Mouse (Mus musculus): ENCODE measurements around the gene Slfn2. TPM values are rescaled to one million over a fixed set of nuclear protein-coding genes. Genes with fewer than 3 reads are reported as not detected.

Gene Slfn2
- total RNA-seq, 2 experiments from 2014 or later: 1.3 to 1.6 TPM

GRCm38 (mm10) chr11:83067982-83068694 lies 3.2 kb downstream of the Slfn2 start:
- intact Hi-C loops (cut with DNase I): no loop called here
- no peak for DNase-seq (ENCODE audit: low spot score in 2 of 2)

GRCm38 (mm10) chr11:83070321-83070970 lies 5.5 kb downstream of the Slfn2 start:
- DNase-seq (ENCODE audit: low spot score in 2 of 2): no peak
- intact Hi-C loops (cut with DNase I): no loop called here

- DNase-seq (ENCODE audit: low spot score in 2 of 2): peak in 1 of 2 experiments; percentile 26
- intact Hi-C loops (cut with DNase I): no loop called here
Observed at GRCm38 (mm10) chr11:83077714-83078422, 13.0 kb downstream of the Slfn2 start.

- intact Hi-C loops (cut with DNase I): no loop called here
- DNase-seq (ENCODE audit: low spot score in 2 of 2): no peak
Observed at GRCm38 (mm10) chr11:83078423-83079140, 13.7 kb downstream of the Slfn2 start.

DNA sequence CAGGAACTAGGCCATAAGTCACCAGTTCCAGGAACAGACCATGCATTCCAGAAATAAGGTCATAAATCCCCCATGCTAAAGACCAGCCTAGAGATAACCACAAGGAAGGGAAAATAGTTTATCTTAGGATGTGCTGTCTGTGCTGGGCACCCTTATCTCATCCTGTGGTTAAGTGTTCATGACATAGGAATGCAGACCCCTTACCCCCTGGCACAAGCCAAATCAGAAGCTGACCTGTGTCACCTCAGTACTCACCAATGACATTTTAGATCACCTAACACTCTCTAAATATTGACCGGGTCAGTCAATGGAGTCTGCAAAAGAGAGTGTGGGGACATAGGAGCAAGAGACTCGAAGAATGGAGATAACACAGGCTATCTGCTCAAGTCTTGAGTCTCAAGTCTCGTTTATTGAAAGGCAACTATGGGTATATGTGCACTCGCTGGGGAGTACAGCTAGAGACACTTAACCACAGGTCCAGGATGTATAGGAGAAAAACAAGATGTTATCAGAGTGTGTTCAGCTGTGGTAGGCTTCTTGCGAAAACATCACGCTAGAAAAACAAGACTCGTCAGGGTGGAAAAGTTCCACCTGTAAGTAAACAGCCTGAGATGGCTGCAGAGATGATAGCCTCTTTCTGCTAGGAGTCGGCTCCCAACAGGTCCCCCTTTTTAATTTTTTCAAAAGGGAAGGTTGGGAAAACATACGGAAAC lies 14.7 kb downstream of the Slfn2 start:
- intact Hi-C loops (cut with DNase I): no loop called here

GRCm38 (mm10) chr11:83082741-83083473 lies 18.0 kb downstream of the Slfn2 start:
- no peak for DNase-seq (ENCODE audit: low spot score in 2 of 2)
- intact Hi-C loops (cut with DNase I): no loop called here

More for the DNA sequence above, 14.7 kb downstream of the Slfn2 start:
- DNase-seq (ENCODE audit: low spot score in 2 of 2): no peak

GRCm38 (mm10) chr11:83084161-83084560 lies 19.2 kb downstream of the Slfn2 start:
- intact Hi-C loops (cut with DNase I): no loop called here

GRCm38 (mm10) chr11:83084761-83085160 lies 19.8 kb downstream of the Slfn2 start:
- intact Hi-C loops (cut with DNase I): no loop called here
- DNase-seq (ENCODE audit: low spot score in 2 of 2): no peak

More at GRCm38 (mm10) chr11:83084161-83084560, 19.2 kb downstream of the Slfn2 start:
- no peak for DNase-seq (ENCODE audit: low spot score in 2 of 2)

DNA sequence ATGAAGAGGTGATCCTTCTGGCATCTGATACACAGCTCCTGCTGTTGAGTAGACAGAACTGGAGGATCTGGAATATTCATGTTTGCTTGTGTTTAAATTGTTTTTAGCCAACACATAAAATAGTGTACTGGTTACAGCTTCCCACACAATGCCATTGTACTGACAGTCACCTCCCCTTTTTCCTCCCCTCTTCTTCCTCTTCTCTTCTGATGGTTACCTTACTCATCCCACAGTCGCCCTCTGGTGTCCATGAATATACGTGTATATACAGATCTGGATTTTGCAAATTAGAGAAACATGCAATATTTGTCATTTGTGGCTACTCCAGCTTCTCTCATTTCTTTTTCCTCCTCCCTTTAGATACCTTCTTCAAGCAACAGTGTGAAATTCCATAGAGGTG lies 50.2 kb downstream of the Slfn2 start:
- intact Hi-C loops (cut with DNase I): no loop called here
- peak; percentile 11 to 42 for DNase-seq (ENCODE audit: low spot score in 2 of 2)

- intact Hi-C loops (cut with DNase I): no loop called here
Observed at GRCm38 (mm10) chr11:83116597-83117227, 51.8 kb downstream of the Slfn2 start, which contains the start of gene Slfn1. Gene Slfn1, plus strand, starts transcription at chr11:83116849.

GRCm38 (mm10) chr11:83118056-83118455 lies 53.1 kb downstream of the Slfn2 start:
- DNase-seq (ENCODE audit: low spot score in 2 of 2): no peak
- intact Hi-C loops (cut with DNase I): no loop called here

More at GRCm38 (mm10) chr11:83116597-83117227, 51.8 kb downstream of the Slfn2 start, which contains the start of gene Slfn1:
- DNase-seq (ENCODE audit: low spot score in 2 of 2): no peak

Small RNA genes lying within 50 kb of the gene (microRNA-seq; reads per million reads assigned to microRNA genes)
- gene Gm27598: 0 reads per million in 2 experiments

Other genes starting within 250 kb of the Slfn2 start
- gene Rffl, start 193.9 kb upstream of the Slfn2 start, total RNA-seq (2021): 1 to 10 TPM; 8.6 to 9.7 TPM
- 10 to 100 TPM; 14.1 to 16.6 TPM for gene Rad51d, start 174.5 kb upstream of the Slfn2 start, total RNA-seq (2021)
- gene Fndc8, start 173.0 kb upstream of the Slfn2 start, total RNA-seq (2021): not detected
- 10 to 100 TPM; 32.3 to 32.8 TPM for gene Nle1, start 156.7 kb upstream of the Slfn2 start, total RNA-seq (2021)
- gene Unc45b, start 154.6 kb upstream of the Slfn2 start, total RNA-seq (2021): 1 to 10 TPM; 1.8 to 3.1 TPM
- gene Slfn5, start 113.8 kb upstream of the Slfn2 start, total RNA-seq (2021): 1 to 10 TPM; 4.4 to 4.5 TPM
- gene Slfn9, start 73.3 kb upstream of the Slfn2 start, total RNA-seq (2021): under 1 TPM; 0.48 to 0.57 TPM
- gene Slfn8, start 44.3 kb upstream of the Slfn2 start, total RNA-seq (2021): under 1 TPM; 0.50 to 0.87 TPM
- not detected for gene Slfn1, start 51.7 kb downstream of the Slfn2 start, total RNA-seq (2021)
- not detected for gene Slfn4, start 110.1 kb downstream of the Slfn2 start, total RNA-seq (2021)
- under 1 TPM; 0.28 to 0.37 TPM for gene Slfn3, start 126.2 kb downstream of the Slfn2 start, total RNA-seq (2021)
- gene Slfn14, start 221.6 kb downstream of the Slfn2 start, total RNA-seq (2021): not detected
- gene Ap2b1, start 233.9 kb downstream of the Slfn2 start, total RNA-seq (2021): 100 to 1,000 TPM; 291 to 311 TPM
- gene Pex12, start 237.5 kb downstream of the Slfn2 start, total RNA-seq (2021): 10 to 100 TPM in 1 of 2 experiments, 1 to 10 TPM in 1; 9.5 to 11.6 TPM